Mouse (Mus musculus) stomach, embryonic 16.5 days (tissue): ENCODE data around the gene Kif5c. TPM values are rescaled to one million over a fixed set of nuclear protein-coding genes. Genes with fewer than 3 reads are reported as not detected.
A peak's percentile ranks its signal among the peaks of the same experiment; 100 is the strongest.

Source experiments
- ATAC-seq: fragments of 200-750 bp; cut with Nextera tagmentation; 2 replicates; pipeline ENCODE4 v1.8.0; 2017; ENCODE audit warnings: moderate number of reproducible peaks, moderate TSS enrichment; ENCODE audit not compliant: insufficient read depth, low FRiP score
- H3K27ac ChIP-seq: fragments of 300-500 bp; sonication (generic); 2 replicates; pipeline ENCODE4 v1.5.1; 2014; ENCODE audit warnings: low read length
- H3K27me3 ChIP-seq: fragments of 300-500 bp; sonication (generic); 2 replicates; pipeline ENCODE4 v1.6.1; 2014; ENCODE audit warnings: low read length, control low read depth, mixed read lengths; ENCODE audit not compliant: control insufficient read depth, insufficient read depth
- H3K36me3 ChIP-seq: fragments of 300-500 bp; sonication (generic); 2 replicates; pipeline ENCODE4 v1.6.1; 2014; ENCODE audit warnings: low read length; ENCODE audit not compliant: control insufficient read depth, insufficient read depth
- H3K4me1 ChIP-seq: fragments of 300-500 bp; sonication (generic); 2 replicates; pipeline ENCODE4 v1.6.1; 2014; ENCODE audit warnings: low read length, control low read depth, mixed read lengths; ENCODE audit not compliant: control insufficient read depth, insufficient read depth
- H3K4me2 ChIP-seq: fragments of 300-500 bp; sonication (generic); 2 replicates; pipeline ENCODE4 v1.6.1; 2014; ENCODE audit warnings: low read depth, low read length, mixed read lengths
- H3K4me3 ChIP-seq: fragments of 300-500 bp; sonication (generic); replicated peaks from 2 replicates; pipeline ENCODE4 v1.5.1; 2014; ENCODE audit warnings: mild to moderate bottlenecking, low read length
- H3K9ac ChIP-seq: fragments of 300-500 bp; sonication (generic); 2 replicates; pipeline ENCODE4 v1.6.1; 2014; ENCODE audit warnings: low read length
- H3K9me3 ChIP-seq: fragments of 300-500 bp; sonication (generic); replicated peaks from 2 replicates; pipeline ENCODE4 v1.6.1; 2016; ENCODE audit warnings: low read length, control low read depth; ENCODE audit not compliant: control insufficient read depth
- WGBS: fragments of 180-500 bp; shearing (Covaris S2); extraction: QIAGEN DNeasy Blood & Tissue Kit; methylation state at CpG from one replicate; pipeline ENCODE4 v1.1.7; 2014; 5-methylcytosine and 5-hydroxymethylcytosine counted together
- polyA plus RNA-seq: library from polyadenylated mRNA; unstranded; fragments of >200 nt; fragmentation: Nextera tagmentation; extraction: Ambion mirVana; gene quantifications from 2 replicates; pipeline ENCODE4 v1.2.1, GENCODE M21; 2015

The Kif5c gene
- polyA plus RNA-seq, 1 experiment from 2014 or later: 5.9 TPM

DNA sequence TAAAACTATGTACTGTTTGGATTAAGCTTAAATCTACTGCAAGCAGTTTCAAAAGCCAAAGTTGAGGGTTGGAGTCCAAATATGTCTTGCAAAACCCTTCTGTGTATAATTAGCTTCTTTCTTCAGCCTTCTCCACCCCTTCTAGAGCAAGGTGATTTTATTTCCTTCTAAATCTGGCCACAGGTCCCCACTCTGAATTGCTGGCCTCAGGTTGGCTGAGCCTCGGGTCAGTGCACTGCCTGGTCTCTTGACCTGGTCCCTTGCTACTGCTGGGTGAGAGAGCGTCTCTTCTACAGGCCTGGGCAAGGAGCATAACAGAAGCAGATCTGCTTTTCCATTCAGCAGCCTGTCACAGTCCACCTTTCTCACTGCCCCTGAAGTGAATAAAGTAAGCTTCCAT, 149.8 kb downstream of the Kif5c start:
- Histone ChIP-seq H3K4me2 (no peak overlapping the region), H3K4me1 (peaks cover 14% of the 10 kb centered on the region; the same call in 1 of the 2 replicates), H3K36me3 (no peaks in the 10 kb centered on the region), H3K27me3 (no peaks in the 10 kb centered on the region), H3K9ac (no peak overlapping the region), H3K4me3 (no peak overlapping the region), H3K9me3 (no peaks in the 10 kb centered on the region), H3K27ac (peak overlapping the region; percentile 68)
- no peak; the same call in 1 of the 2 replicates for ATAC-seq
- WGBS: 56% methylated on average over 2 of the region's 2 CpGs

DNA sequence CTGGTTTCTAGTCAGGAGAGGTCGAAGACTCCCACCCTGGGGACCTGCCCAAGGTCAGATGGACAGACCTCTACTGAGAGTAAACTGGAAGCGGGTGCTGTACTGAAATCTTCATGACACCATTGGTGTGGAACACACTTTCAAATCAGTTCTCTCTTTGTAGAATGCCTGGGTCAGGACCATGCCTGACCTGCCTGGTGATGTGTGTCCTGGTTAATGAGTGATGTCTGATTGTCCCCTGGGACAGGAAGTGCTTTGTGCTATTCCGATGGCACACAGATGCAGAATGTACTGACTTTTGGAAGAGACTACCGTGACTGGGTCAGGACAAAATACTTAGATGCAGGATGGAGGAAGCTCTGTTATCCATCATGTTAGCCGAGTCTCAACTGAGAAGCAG, 151.3 kb downstream of the Kif5c start:
- Histone ChIP-seq H3K9me3 (no peaks in the 10 kb centered on the region), H3K4me2 (no peak overlapping the region), H3K27ac (no peak overlapping the region), H3K36me3 (no peaks in the 10 kb centered on the region), H3K4me3 (no peak overlapping the region), H3K27me3 (no peaks in the 10 kb centered on the region), H3K4me1 (peaks cover 14% of the 10 kb centered on the region; the same call in 1 of the 2 replicates), H3K9ac (no peak overlapping the region)
- ATAC-seq: no peak
- WGBS: 82% methylated on average over 5 of the region's 5 CpGs

DNA sequence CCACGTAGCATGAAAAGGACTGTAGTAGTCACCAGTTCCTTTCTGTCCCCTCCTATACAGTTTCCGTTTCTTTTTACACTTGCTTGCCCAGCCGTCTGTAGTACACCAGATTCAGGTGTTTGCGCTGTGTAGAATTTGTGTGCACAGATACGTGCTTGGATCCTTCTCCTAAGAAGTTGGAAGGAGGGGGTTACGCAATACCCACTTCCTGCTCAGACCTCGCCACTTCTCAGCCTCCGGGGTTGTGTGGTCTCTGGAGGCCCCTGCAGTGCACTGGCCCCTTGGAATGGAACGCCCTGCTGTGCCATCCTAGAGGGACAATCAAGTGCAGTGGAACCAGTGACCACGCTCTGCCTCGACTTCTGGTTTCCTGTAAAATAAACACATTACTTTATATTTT, 152.1 kb downstream of the Kif5c start:
- no peak overlapping the region for H3K4me3 ChIP-seq
- H3K9me3 ChIP-seq: no peaks in the 10 kb centered on the region
- H3K4me1 ChIP-seq: peaks cover 14% of the 10 kb centered on the region; the same call in 1 of the 2 replicates
- no peak for ATAC-seq
- peak overlapping the region; percentile 3; the same call in 1 of the 2 replicates for H3K4me2 ChIP-seq
- H3K27ac ChIP-seq: peak overlapping the region; percentile 44; the same call in 1 of the 2 replicates
- no peak overlapping the region for H3K9ac ChIP-seq
- H3K36me3 ChIP-seq: no peaks in the 10 kb centered on the region
- H3K27me3 ChIP-seq: no peaks in the 10 kb centered on the region
- 54% methylated on average over 11 of the region's 11 CpGs for WGBS

DNA sequence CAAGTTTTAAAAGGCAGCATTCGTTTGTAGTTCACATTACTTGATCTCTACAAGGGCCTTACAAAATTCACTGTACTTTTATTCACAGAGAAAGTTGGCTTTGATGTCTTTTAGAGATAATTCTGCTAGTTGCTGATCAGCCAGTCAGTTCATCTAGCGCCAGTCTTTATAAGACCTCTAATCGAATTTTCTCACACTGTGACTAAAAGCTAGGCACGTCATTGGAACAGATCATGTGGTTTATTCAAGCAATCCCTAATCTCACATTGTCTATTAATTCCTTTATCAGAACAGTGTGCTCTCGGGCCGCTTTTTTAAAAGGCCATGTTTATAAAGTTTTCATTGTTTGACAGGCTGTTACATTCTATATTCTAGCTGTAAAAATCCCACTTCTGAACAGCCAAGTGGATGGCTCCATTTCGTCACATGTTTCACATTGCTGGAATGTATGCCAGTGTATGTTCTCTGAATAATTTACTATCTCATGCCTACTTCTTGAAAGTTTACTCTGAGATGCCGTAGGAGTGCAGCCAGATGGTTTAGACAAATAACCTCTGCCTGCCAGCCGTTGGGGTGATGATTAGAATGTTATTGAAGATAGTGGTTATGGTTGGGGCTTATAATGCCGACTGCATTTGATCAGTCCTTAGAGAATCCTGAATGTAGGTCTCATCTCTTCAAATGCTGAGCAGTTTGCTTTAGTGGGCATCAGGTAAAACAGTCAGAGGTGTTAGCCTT, 154.3 kb downstream of the Kif5c start:
- Histone ChIP-seq H3K9ac (no peak overlapping the region), H3K9me3 (no peaks in the 10 kb centered on the region), H3K36me3 (no peaks in the 10 kb centered on the region), H3K4me2 (no peak overlapping the region), H3K27me3 (no peaks in the 10 kb centered on the region), H3K27ac (no peak overlapping the region), H3K4me1 (peaks cover 14% of the 10 kb centered on the region; the same call in 1 of the 2 replicates), H3K4me3 (no peak overlapping the region)
- WGBS: 57% methylated on average over 10 of the region's 10 CpGs
- ATAC-seq: no peak; the same call in 1 of the 2 replicates

DNA sequence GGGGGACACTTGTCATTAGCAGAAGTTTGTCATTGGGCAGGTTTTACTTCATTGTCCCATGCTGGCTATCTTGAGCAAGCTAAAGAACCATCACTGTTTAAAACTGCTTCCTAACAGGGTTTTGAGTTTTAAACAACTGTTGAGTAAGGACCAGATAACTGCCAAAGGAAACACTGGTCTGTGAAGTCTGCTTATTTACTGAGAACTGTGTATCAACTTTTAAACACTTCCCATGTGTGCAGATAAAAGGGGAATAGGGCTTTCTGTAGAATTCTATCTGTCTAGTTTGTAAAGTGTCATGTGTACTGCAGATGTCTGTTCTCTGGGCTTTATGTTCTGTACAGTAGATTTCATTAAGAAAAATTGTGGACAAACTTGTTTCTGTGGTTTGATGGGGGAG, 155.1 kb downstream of the Kif5c start:
- no peak overlapping the region for H3K9ac ChIP-seq
- no peak overlapping the region for H3K4me3 ChIP-seq
- peaks cover 14% of the 10 kb centered on the region; the same call in 1 of the 2 replicates for H3K4me1 ChIP-seq
- H3K36me3 ChIP-seq: no peaks in the 10 kb centered on the region
- no peaks in the 10 kb centered on the region for H3K27me3 ChIP-seq
- no peak for ATAC-seq
- H3K27ac ChIP-seq: no peak overlapping the region
- no peak overlapping the region for H3K4me2 ChIP-seq
- no peaks in the 10 kb centered on the region for H3K9me3 ChIP-seq

DNA sequence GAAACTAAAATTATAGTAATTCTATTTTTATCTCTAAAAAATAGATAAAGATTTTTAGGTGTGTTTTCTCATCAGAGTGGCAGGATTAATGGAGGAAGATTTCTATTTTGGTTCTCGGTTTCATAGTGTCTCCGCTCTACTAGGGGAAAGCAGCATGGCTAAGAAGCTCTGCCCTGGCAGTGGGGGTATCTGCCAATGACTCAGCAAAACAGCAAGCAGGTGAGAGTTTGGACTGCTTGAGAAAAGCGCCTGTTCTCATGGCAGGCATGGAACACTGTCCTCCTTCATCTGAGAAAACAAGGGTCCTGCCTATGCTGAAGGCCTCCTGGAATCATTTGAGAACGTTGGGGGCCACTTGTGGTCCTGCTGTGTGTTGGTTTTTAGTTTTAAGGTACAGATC, 156.1 kb downstream of the Kif5c start:
- no peak overlapping the region for H3K27ac ChIP-seq
- no peak overlapping the region for H3K4me2 ChIP-seq
- H3K9me3 ChIP-seq: no peaks in the 10 kb centered on the region
- no peaks in the 10 kb centered on the region for H3K27me3 ChIP-seq
- H3K4me1 ChIP-seq: peaks cover 12% of the 10 kb centered on the region
- H3K4me3 ChIP-seq: no peak overlapping the region
- no peak overlapping the region for H3K9ac ChIP-seq
- WGBS: 86% methylated on average over 4 of the region's 4 CpGs
- no peak for ATAC-seq
- no peaks in the 10 kb centered on the region for H3K36me3 ChIP-seq

DNA sequence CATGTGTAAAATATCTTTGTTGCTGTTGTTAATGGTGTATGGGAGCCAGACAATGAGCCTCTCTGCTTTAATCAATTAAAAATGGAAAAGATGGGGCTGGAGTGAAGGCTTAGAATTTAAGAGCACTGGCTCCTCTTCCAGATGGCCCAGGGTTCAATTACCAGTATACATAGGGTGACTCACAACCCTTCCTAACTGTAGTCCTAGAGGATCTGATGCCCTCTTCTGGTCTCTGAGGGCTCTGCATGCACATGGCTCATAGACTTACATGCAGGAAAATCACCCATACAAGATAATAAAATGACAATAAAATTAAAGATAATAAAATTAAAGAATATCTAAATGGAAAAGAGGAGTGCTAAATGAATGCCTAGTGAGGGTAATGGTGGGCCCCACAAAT, 156.6 kb downstream of the Kif5c start:
- Histone ChIP-seq H3K27me3 (no peaks in the 10 kb centered on the region), H3K36me3 (no peaks in the 10 kb centered on the region), H3K9me3 (no peaks in the 10 kb centered on the region), H3K27ac (no peak overlapping the region), H3K4me1 (peaks cover 9% of the 10 kb centered on the region; the same call in 1 of the 2 replicates), H3K4me2 (no peak overlapping the region), H3K9ac (no peak overlapping the region), H3K4me3 (no peak overlapping the region)
- no peak for ATAC-seq

DNA sequence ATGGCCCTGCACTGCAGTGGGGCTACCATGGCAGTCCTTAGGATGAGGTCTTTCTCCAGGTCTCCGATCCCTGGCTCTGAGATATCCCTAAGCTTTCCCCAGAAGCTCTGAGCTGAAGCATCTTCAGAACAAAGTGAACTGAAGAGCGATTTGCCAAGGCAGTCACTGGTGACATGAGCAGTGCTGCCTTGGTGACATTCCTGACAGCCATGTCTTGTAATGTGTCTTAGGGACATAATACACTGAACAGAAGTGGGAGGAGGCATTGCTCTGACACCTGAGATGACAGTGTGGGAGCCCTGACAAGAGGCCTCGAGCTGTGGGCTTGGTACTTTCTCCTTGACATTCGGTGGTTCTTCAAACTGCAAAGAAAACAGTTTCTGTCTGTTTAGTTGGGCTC, 157.3 kb downstream of the Kif5c start:
- ATAC-seq: no peak

DNA sequence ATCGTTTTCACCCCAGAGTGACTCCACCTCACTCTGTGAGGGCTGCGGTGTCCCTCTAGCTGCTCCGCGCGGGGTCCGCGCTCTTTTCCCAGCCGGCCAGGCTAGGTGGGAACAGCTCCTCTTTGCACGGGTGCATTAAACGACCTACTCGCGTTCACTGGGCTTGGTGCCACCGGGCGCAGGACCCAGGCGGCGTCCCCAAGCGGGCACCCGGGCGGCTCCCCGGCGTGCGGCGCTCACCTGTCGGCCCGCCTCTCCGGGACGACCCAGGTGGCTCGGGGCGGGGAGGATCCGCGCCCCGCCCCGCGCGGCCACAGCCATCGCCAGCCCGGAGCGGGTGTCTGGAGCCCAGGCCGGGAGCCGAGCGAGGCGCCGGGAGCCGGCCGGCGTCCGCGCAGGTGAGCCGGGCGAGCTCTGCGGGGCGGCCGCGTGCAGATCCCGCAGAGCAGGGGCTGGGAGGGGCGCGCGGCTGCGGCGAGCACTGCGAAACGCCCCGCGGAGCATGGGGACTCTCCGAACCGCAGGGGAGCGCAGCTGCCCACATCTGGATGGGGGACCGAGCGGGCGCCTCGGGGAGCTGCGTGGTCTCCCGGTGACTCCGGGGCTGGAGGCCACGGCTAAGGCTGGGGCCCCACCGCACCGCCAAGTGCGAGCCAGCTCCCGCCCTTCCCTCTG, 168.4 kb downstream of the Kif5c start, which contains the start of gene Lypd6b:
Gene Lypd6b (plus strand): TSS at position 313 of the 675 bp plus-strand sequence.
- Histone ChIP-seq H3K4me2 (peak within 1 kb of the TSS; percentile 94), H3K9me3 (no peaks in the 10 kb centered on the region), H3K9ac (peak within 1 kb of the TSS; percentile 85), H3K4me3 (peak within 1 kb of the TSS; percentile 68), H3K27me3 (no peaks in the 10 kb centered on the region; the same call in 1 of the 2 replicates), H3K27ac (peak within 1 kb of the TSS; percentile 39), H3K4me1 (peaks cover 9% of the 10 kb centered on the region; the same call in 1 of the 2 replicates), H3K36me3 (no peaks in the 10 kb centered on the region)
- under 1% methylated on average over 78 of the region's 79 CpGs for WGBS
- ATAC-seq: peak; percentile 88

More for the DNA sequence above, 157.3 kb downstream of the Kif5c start:
- H3K36me3 ChIP-seq: no peaks in the 10 kb centered on the region
- WGBS: 77% methylated on average over 4 of the region's 4 CpGs
- no peak overlapping the region for H3K27ac ChIP-seq
- no peak overlapping the region for H3K4me3 ChIP-seq
- no peak overlapping the region for H3K4me2 ChIP-seq
- H3K9me3 ChIP-seq: no peaks in the 10 kb centered on the region
- H3K9ac ChIP-seq: no peak overlapping the region
- peaks cover 4% of the 10 kb centered on the region; the same call in 1 of the 2 replicates for H3K4me1 ChIP-seq
- no peaks in the 10 kb centered on the region for H3K27me3 ChIP-seq
